Mouse (Mus musculus) lung, postnatal 14 days (tissue): ENCODE measurements around the gene Fads2.
"Not testable (repeated sequence)": the region's sequence is repeated elsewhere in the genome, so short reads cannot be mapped to it uniquely, and the experiment has no call there.

ENCODE experiments used
- DNase-seq: peaks from one replicate; pipeline ENCODE4 v3.0.0; 2021

The Fads2 gene

GRCm38 (mm10) chr19:10101341-10102053 lies at the start of gene Fads2:
TSS of gene Fads2 (minus strand) at chr19:10101746.
- peak; percentile 81 for DNase-seq

- DNase-seq: no peak
These were observed 47.6 kb upstream of the Fads2 start for GRCm38 (mm10) chr19:10149189-10149588.

GRCm38 (mm10) chr19:10148555-10148954 lies 47.0 kb upstream of the Fads2 start:
- no peak for DNase-seq

- DNase-seq: no peak
These were observed 42.9 kb upstream of the Fads2 start for GRCm38 (mm10) chr19:10144464-10144863.

GRCm38 (mm10) chr19:10143667-10144066 lies 42.1 kb upstream of the Fads2 start:
- DNase-seq: no peak

- no peak for DNase-seq
These were observed 38.2 kb upstream of the Fads2 start for GRCm38 (mm10) chr19:10139736-10140135.

- peak; percentile 31 for DNase-seq
These were observed 35.9 kb upstream of the Fads2 start for GRCm38 (mm10) chr19:10137423-10137822.

GRCm38 (mm10) chr19:10134692-10135091 lies 33.1 kb upstream of the Fads2 start:
- peak; percentile 74 for DNase-seq

GRCm38 (mm10) chr19:10129547-10129946 lies 28.0 kb upstream of the Fads2 start:
- DNase-seq: not testable (repeated sequence)

- no peak for DNase-seq
These were observed 25.1 kb upstream of the Fads2 start for GRCm38 (mm10) chr19:10126479-10127250.

- DNase-seq: no peak
These were observed 22.5 kb upstream of the Fads2 start for GRCm38 (mm10) chr19:10123892-10124634.

GRCm38 (mm10) chr19:10122021-10122631 lies 20.6 kb upstream of the Fads2 start:
- no peak for DNase-seq

GRCm38 (mm10) chr19:10116641-10117040 lies 15.1 kb upstream of the Fads2 start:
- no peak for DNase-seq

- no peak for DNase-seq
These were observed 14.0 kb upstream of the Fads2 start for GRCm38 (mm10) chr19:10115373-10116158.

GRCm38 (mm10) chr19:10112956-10113355 lies 11.4 kb upstream of the Fads2 start:
- no peak for DNase-seq

- DNase-seq: no peak
These were observed 7.1 kb upstream of the Fads2 start for GRCm38 (mm10) chr19:10108666-10109065.

- no peak for DNase-seq
These were observed 6.6 kb upstream of the Fads2 start for GRCm38 (mm10) chr19:10108129-10108528.

GRCm38 (mm10) chr19:10107051-10107611 lies 5.6 kb upstream of the Fads2 start:
- no peak for DNase-seq

GRCm38 (mm10) chr19:10106634-10107033 lies 5.1 kb upstream of the Fads2 start:
- DNase-seq: no peak

GRCm38 (mm10) chr19:10105034-10105493 lies 3.5 kb upstream of the Fads2 start:
- no peak for DNase-seq

GRCm38 (mm10) chr19:10104234-10104633 lies 2.7 kb upstream of the Fads2 start:
- DNase-seq: no peak
